ENCODE assay signal across 20 mouse cellular contexts in the genomic region with DNA sequence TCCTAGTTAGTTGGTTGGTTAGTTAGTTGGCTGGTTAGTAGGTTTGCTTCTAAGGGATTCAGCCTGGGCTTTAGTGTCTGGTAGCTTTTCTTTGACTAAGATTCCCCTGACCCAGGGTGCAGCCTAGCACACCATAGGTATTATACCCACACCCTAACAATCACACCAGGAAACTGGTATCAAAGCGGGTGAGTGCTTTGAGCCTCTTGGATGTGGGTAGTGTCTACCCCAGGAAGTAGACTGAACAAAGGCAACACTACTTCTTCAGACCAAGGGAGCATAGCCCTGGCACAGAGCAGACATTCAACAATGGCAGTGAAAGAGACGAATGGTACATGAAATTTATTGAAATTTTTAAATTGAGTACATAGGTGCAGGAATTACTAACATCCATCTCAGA. TPM values are rescaled to one million over a fixed set of nuclear protein-coding genes. Genes with fewer than 3 reads are reported as not detected.
DNase-seq lines count a peak whose midpoint lies in the region; TF ChIP-seq lines count a peak whose summit lies in the region.
"Had no signal": no experiment of that assay in that cellular context is flagged by ENCODE, and none has a peak within 500 bp of the region (broad histone marks: within the 10 kb centered on the region; RNA-seq: fewer than 3 reads in every experiment).

No protein-coding gene starts in this region.

- intact Hi-C loops in gastrocnemius, adult 2 months (cut with DNase I): no loop called here

- H3K27ac ChIP-seq in gastrocnemius, adult 2 months: no peak overlapping the region
- H3K27ac ChIP-seq: embryonic facial prominence, embryonic 15.5 days; forebrain, embryonic 10.5 days; forebrain, embryonic 15.5 days; heart, adult 2 months; hindbrain, embryonic 10.5 days; hindbrain, embryonic 14.5 days had no signal

- no peak overlapping the region for H3K4me3 ChIP-seq in gastrocnemius, adult 2 months
- H3K4me3 ChIP-seq: embryonic facial prominence, embryonic 15.5 days; erythroblast, embryonic 14.5 days; forebrain, embryonic 10.5 days; forebrain, embryonic 15.5 days; heart, adult 2 months; heart, embryonic 12.5 days; hindbrain, embryonic 10.5 days had no signal

- peak; percentile 9 for DNase-seq in lung, postnatal 25 days (ENCODE audit: low spot score)
- DNase-seq in lung, adult 18-20 months: no peak
- peak; percentile 16 for DNase-seq in CD4-positive helper T cell, adult 2 months (ENCODE audit: low read depth, low spot score)
- DNase-seq in T-cell, adult 2 months (ENCODE audit: low spot score): peak; percentile 68
- DNase-seq in thymus, postnatal 14 days: peak; percentile 51
- DNase-seq in gastrocnemius, adult 2 months: no peak
- DNase-seq in urinary bladder, postnatal 4 days (ENCODE audit: low spot score in 2 of 2): no peak
- DNase-seq: adrenal gland, adult 8-10 months; cerebellum, adult 2 months; cerebellum, postnatal 10 days; embryo, embryonic 11 days; gastrocnemius, postnatal 10 days; heart, adult 2 months had no signal

- TF ChIP-seq CTCF in gastrocnemius, adult 2 months (IDR thresholded peaks at IDR 0.05): no peak

RNA-seq across cellular contexts. Expression of a gene that starts 24.9 kb away (rescaled TPM):
- 1 to 10 TPM; 1.3 to 1.9 TPM for total RNA-seq in gastrocnemius, adult 2 months (2021)

Comparison
In these comparisons a context has a peak if more than half of its experiments do, and no peak if none do; other contexts are left out.
1. DNase-seq: peak in lung, postnatal 25 days (single experiment), CD4-positive helper T cell, adult 2 months (single experiment), T-cell, adult 2 months (single experiment) and thymus, postnatal 14 days (single experiment); none in lung, adult 18-20 months (0 of 2), gastrocnemius, adult 2 months (single experiment) and urinary bladder, postnatal 4 days (0 of 2).